Mouse (Mus musculus) left cerebral cortex, postnatal 36 days (tissue): ENCODE data around the gene Acoxl. TPM values are rescaled to one million over a fixed set of nuclear protein-coding genes. Genes with fewer than 3 reads are reported as not detected.

Experiments used
- DNase-seq, 2 experiments: peaks; one replicate each; pipeline ENCODE4 v3.0.0; 2021 to 2022; ENCODE audit warnings: low spot score in 2 of 2, mixed read lengths in 1 of 2
- intact Hi-C: fragments of 180-260 bp; cut with DNase I; formaldehyde crosslinking; loops from one replicate; pipeline ENCODE4 v1.15.1; 2025
- total RNA-seq, 2 experiments: library from RNA; stranded (reverse); gene quantifications; 2 replicates each; pipeline ENCODE4 v1.2.3; 2021

The Acoxl gene
- total RNA-seq, 2 experiments from 2014 or later: not detected

GRCm38 (mm10) chr2:127890526-127890925, 51.9 kb downstream of the Acoxl start:
- intact Hi-C loops: no loop called here
- DNase-seq: no peak

GRCm38 (mm10) chr2:127891056-127891455, 52.4 kb downstream of the Acoxl start:
- intact Hi-C loops: no loop called here
- no peak for DNase-seq

- intact Hi-C loops: no loop called here
- DNase-seq: no peak
Measured at GRCm38 (mm10) chr2:127894890-127895289, 56.2 kb downstream of the Acoxl start.

- intact Hi-C loops: no loop called here
- DNase-seq: no peak
Measured at GRCm38 (mm10) chr2:127897718-127898117, 59.0 kb downstream of the Acoxl start.

- no peak for DNase-seq
- intact Hi-C loops: no loop called here
Measured at GRCm38 (mm10) chr2:127904918-127905317, 66.2 kb downstream of the Acoxl start.

GRCm38 (mm10) chr2:127906973-127907678, 68.5 kb downstream of the Acoxl start:
- no peak for DNase-seq
- intact Hi-C loops: no loop called here

- intact Hi-C loops: no loop called here
- DNase-seq: no peak
Measured at GRCm38 (mm10) chr2:127907679-127908042, 69.0 kb downstream of the Acoxl start.

GRCm38 (mm10) chr2:127908881-127909280, 70.2 kb downstream of the Acoxl start:
- no peak for DNase-seq
- intact Hi-C loops: no loop called here

GRCm38 (mm10) chr2:127909790-127910189, 71.1 kb downstream of the Acoxl start:
- intact Hi-C loops: no loop called here

GRCm38 (mm10) chr2:127911579-127911978, 72.9 kb downstream of the Acoxl start:
- no peak for DNase-seq
- intact Hi-C loops: no loop called here

More at GRCm38 (mm10) chr2:127909790-127910189, 71.1 kb downstream of the Acoxl start:
- DNase-seq: no peak

- DNase-seq: no peak
- intact Hi-C loops: no loop called here
Measured at GRCm38 (mm10) chr2:127914047-127914446, 75.4 kb downstream of the Acoxl start.

- intact Hi-C loops: no loop called here
- DNase-seq: no peak
Measured at GRCm38 (mm10) chr2:127916804-127917410, 78.2 kb downstream of the Acoxl start.

GRCm38 (mm10) chr2:127919740-127920139, 81.1 kb downstream of the Acoxl start:
- intact Hi-C loops: no loop called here
- no peak for DNase-seq

- intact Hi-C loops: no loop called here
- no peak for DNase-seq
Measured at GRCm38 (mm10) chr2:127922036-127922901, 83.6 kb downstream of the Acoxl start.

- intact Hi-C loops: no loop called here
- DNase-seq: no peak
Measured at GRCm38 (mm10) chr2:127923077-127923680, 84.5 kb downstream of the Acoxl start.

- DNase-seq: no peak
- intact Hi-C loops: no loop called here
Measured at GRCm38 (mm10) chr2:127926679-127927324, 88.1 kb downstream of the Acoxl start.

- intact Hi-C loops: no loop called here
- DNase-seq: no peak
Measured at GRCm38 (mm10) chr2:127927452-127928273, 89.0 kb downstream of the Acoxl start.

GRCm38 (mm10) chr2:127928279-127928678, 89.6 kb downstream of the Acoxl start:
- DNase-seq: no peak
- intact Hi-C loops: no loop called here

- no peak for DNase-seq
- intact Hi-C loops: no loop called here
Measured at GRCm38 (mm10) chr2:127928871-127929270, 90.2 kb downstream of the Acoxl start.
